Mouse (Mus musculus): ENCODE measurements at regions not wholly inside any gene's neighbourhood (a gene's known extent, or its start where the extent isn't known, plus 50 kb on each side); places are given as distances from the start of the nearest gene placed in this dataset.

- in situ Hi-C loops (cut with MboI, MseI), result no loop called here
Measured at GRCm38 (mm10) chr10:23480474-23480873, 129.9 kb upstream of the Eya4 start.

GRCm38 (mm10) chr10:23478902-23479301 lies 128.3 kb upstream of the Eya4 start:
- in situ Hi-C loops (cut with MboI, MseI), result no loop called here

DNA sequence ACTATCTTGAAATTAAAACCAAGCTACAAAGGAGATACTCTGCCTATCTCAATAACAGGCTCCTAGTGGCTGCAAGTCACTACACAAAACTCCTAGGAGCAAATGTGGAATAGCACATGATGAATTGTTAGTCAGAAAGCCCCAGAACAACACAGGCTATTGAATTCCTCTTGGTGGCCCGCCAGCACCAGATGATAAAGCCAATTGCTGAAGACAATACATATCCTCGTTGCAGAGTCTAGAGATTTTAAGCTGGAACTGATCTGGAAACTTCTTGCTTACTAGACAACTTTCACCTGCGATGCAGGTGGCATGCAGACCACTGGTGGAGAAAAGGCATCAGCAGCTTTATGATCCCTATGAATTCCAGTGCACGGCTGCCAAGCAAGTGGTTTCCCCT lies 126.5 kb upstream of the Eya4 start:
- in situ Hi-C loops (cut with MboI, MseI), result no loop called here

- in situ Hi-C loops (cut with MboI, MseI), result no loop called here
Measured at GRCm38 (mm10) chr10:23450997-23451396, 100.4 kb upstream of the Eya4 start.

DNA sequence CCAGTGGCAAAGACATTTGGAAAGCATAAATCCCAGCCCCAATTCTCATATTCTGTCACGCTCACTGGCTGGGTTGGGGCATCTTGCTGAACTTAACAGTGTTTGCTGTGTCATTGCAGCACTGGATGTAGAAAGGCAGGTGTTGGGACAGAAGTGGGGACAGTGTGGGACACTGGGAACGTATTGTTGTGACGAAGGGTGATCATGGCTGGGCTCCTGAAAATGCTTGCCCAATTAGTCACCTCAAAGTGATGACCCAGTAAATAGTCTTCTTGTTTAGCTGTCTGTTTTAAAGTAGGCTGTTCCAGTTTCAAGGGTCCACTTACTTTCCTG lies 100.0 kb upstream of the Eya4 start:
- in situ Hi-C loops (cut with MboI, MseI), result no loop called here

DNA sequence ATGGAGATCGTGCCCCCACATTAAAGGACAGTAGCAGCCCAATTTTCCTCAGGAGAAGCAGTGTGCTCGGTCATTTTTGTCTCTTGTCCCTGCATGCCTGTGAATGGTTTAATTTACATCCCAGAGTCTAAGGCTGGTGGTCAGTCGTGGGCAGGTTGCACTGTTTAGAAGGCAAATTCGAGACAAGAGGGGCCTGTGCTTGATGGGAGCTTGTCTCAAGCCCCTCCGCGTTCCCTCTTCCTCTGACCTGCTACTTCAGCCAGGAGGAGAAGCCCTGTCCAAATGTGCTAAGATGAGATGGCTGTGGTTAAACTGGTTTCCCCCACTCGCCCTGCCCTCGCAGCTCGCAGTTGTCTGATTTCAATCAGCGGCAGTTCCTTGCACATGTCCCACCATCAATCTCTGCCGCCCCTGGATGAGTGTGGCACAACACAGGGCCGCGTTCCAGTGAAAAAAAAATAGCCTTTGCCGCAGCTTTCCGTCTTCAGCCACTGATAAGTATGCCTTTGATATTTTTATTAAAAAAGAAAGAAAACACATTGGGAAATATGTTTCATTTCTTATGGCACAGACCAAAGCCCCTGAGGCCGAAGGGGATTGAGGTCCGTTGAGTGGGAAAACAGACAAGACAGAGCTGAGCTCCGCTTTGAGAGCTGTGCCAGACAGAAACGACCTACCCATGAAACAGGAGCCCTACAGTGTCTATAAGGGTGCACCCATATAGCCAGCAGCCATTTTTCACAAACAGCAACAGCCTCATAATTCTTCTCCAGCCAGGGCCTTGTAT lies 99.5 kb upstream of the Eya4 start:
- in situ Hi-C loops (cut with MboI, MseI), result loop anchor here (5.0 to 10.0 kb wide), 2 partner anchors 47 to 435 kb away; no protein-coding TSS in a partner anchor

GRCm38 (mm10) chr10:23448976-23449859 lies 98.6 kb upstream of the Eya4 start:
- in situ Hi-C loops (cut with MboI, MseI), result loop anchor here (5.0 to 10.0 kb wide), 2 partner anchors 48 to 436 kb away; no protein-coding TSS in a partner anchor

- in situ Hi-C loops (cut with MboI, MseI), result loop anchor here (10.0 kb wide), 1 partner anchor 526 kb away; no protein-coding TSS in a partner anchor
Measured at GRCm38 (mm10) chr10:23430376-23430775, 79.8 kb upstream of the Eya4 start.

DNA sequence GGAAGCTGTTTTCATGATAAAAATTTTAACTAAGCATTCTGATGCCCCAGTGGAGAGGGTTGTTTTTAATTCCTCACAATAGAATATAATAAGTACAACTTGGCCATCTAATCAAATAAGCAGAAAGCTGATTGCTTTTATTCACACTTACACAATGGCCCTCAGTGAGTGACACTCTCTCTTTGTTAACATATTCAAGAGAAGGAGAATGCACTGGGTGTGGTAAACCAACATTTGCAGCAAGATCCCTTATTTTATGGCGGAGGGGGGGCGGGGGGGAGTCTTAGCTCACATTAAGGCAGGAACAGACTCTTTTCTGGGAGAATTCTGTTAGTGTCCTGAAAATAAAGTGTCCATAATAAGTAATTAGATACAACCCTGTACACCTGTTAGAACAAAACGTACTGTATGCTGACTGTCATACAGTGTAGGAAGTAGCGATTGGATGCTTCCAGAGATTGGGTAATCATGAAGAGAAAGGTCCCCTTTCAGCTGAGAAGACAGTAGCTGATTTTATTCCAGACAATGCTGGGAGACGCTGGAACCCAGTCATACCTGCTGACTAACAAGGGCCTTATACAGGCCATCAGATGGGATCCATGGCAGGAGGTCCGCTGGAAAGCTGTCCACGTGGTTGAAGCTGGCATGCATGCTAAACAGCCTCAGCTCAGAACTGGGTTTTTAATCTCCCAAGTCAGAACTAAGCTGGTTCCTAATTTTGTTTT lies 63.4 kb upstream of the Eya4 start:
- in situ Hi-C loops (cut with MboI, MseI), result no loop called here

GRCm38 (mm10) chr10:23403351-23403938 lies 52.9 kb upstream of the Eya4 start:
- in situ Hi-C loops (cut with MboI, MseI), result no loop called here
